Mouse (Mus musculus): ENCODE results near the gene Zfp316. TPM values are rescaled to one million over a fixed set of nuclear protein-coding genes. Genes with fewer than 3 reads are reported as not detected.

The Zfp316 gene
- 1 to 10 TPM; 5.0 to 6.3 TPM for total RNA-seq (2021)

- intact Hi-C loops (cut with DNase I), result no loop called here
- DNase-seq, result peak; percentile 74 to 76
These were observed at the start of gene Zfp316 for GRCm38 (mm10) chr5:143269363-143270150. Gene Zfp316 (minus strand): TSS chr5:143270022.

- DNase-seq, result no peak
- intact Hi-C loops (cut with DNase I), result no loop called here
These were observed 47.4 kb upstream of the Zfp316 start for GRCm38 (mm10) chr5:143317288-143317610.

- intact Hi-C loops (cut with DNase I), result no loop called here
These were observed 46.9 kb upstream of the Zfp316 start for GRCm38 (mm10) chr5:143316605-143317287.

GRCm38 (mm10) chr5:143315514-143315888 is 45.7 kb upstream of the Zfp316 start:
- DNase-seq, result no peak
- intact Hi-C loops (cut with DNase I), result no loop called here

More at GRCm38 (mm10) chr5:143316605-143317287, 46.9 kb upstream of the Zfp316 start:
- no peak for DNase-seq

GRCm38 (mm10) chr5:143314730-143315513 is 45.1 kb upstream of the Zfp316 start, which contains the start of gene E130309D02Rik:
Gene E130309D02Rik (minus strand): TSS chr5:143315360.
- peak; percentile 91 to 93 for DNase-seq
- intact Hi-C loops (cut with DNase I), result no loop called here

- intact Hi-C loops (cut with DNase I), result no loop called here
- DNase-seq, result no peak
These were observed 44.4 kb upstream of the Zfp316 start for GRCm38 (mm10) chr5:143314183-143314729.

- intact Hi-C loops (cut with DNase I), result no loop called here
These were observed 42.1 kb upstream of the Zfp316 start for GRCm38 (mm10) chr5:143311886-143312285.

GRCm38 (mm10) chr5:143309916-143310315 is 40.1 kb upstream of the Zfp316 start:
- intact Hi-C loops (cut with DNase I), result loop anchor here (10.0 kb wide), 1 partner anchor 375 kb away; no protein-coding TSS in a partner anchor
- no peak for DNase-seq

More at GRCm38 (mm10) chr5:143311886-143312285, 42.1 kb upstream of the Zfp316 start:
- peak; percentile 67 to 87 for DNase-seq

GRCm38 (mm10) chr5:143308825-143309224 is 39.0 kb upstream of the Zfp316 start:
- peak; percentile 58 to 78 for DNase-seq
- intact Hi-C loops (cut with DNase I), result loop anchor here (10.0 kb wide), 1 partner anchor 374 kb away; no protein-coding TSS in a partner anchor

- no peak for DNase-seq
- intact Hi-C loops (cut with DNase I), result loop anchor here (10.0 kb wide), 1 partner anchor 369 kb away; no protein-coding TSS in a partner anchor
These were observed 34.4 kb upstream of the Zfp316 start for GRCm38 (mm10) chr5:143304251-143304650.

- intact Hi-C loops (cut with DNase I), result loop anchor here (10.0 kb wide), 1 partner anchor 366 kb away; no protein-coding TSS in a partner anchor
These were observed 31.5 kb upstream of the Zfp316 start for GRCm38 (mm10) chr5:143301296-143301695.

GRCm38 (mm10) chr5:143299686-143300085 is 29.9 kb upstream of the Zfp316 start:
- DNase-seq, result peak in 1 of 2 experiments; percentile 64
- intact Hi-C loops (cut with DNase I), result loop anchor here (10.0 kb wide), 2 partner anchors 365 to 435 kb away; no protein-coding TSS in a partner anchor

More at GRCm38 (mm10) chr5:143301296-143301695, 31.5 kb upstream of the Zfp316 start:
- no peak for DNase-seq

GRCm38 (mm10) chr5:143298391-143298790 is 28.6 kb upstream of the Zfp316 start:
- DNase-seq, result no peak
- intact Hi-C loops (cut with DNase I), result loop anchor here (10.0 kb wide), 1 partner anchor 434 kb away; no protein-coding TSS in a partner anchor

- intact Hi-C loops (cut with DNase I), result loop anchor here (10.0 kb wide), 1 partner anchor 433 kb away; no protein-coding TSS in a partner anchor
- DNase-seq, result peak in 1 of 2 experiments; percentile 35
These were observed 28.2 kb upstream of the Zfp316 start for GRCm38 (mm10) chr5:143297986-143298385.

- intact Hi-C loops (cut with DNase I), result loop anchor here (10.0 kb wide), 1 partner anchor 431 kb away; no protein-coding TSS in a partner anchor
- DNase-seq, result no peak
These were observed 25.5 kb upstream of the Zfp316 start for GRCm38 (mm10) chr5:143295330-143295729.

GRCm38 (mm10) chr5:143294862-143295261 is 25.0 kb upstream of the Zfp316 start:
- no peak for DNase-seq
- intact Hi-C loops (cut with DNase I), result loop anchor here (10.0 kb wide), 1 partner anchor 430 kb away; no protein-coding TSS in a partner anchor

GRCm38 (mm10) chr5:143293404-143293803 is 23.6 kb upstream of the Zfp316 start, which contains the start of gene Zfp853:
Gene Zfp853 (minus strand): TSS chr5:143293623.
- DNase-seq, result peak in 1 of 2 experiments; percentile 31
- intact Hi-C loops (cut with DNase I), result loop anchor here (10.0 kb wide), 1 partner anchor 429 kb away; no protein-coding TSS in a partner anchor

GRCm38 (mm10) chr5:143292879-143293278 is 23.1 kb upstream of the Zfp316 start:
- DNase-seq, result no peak
- intact Hi-C loops (cut with DNase I), result loop anchor here (10.0 kb wide), 1 partner anchor 428 kb away; no protein-coding TSS in a partner anchor

GRCm38 (mm10) chr5:143289299-143289698 is 19.5 kb upstream of the Zfp316 start:
- intact Hi-C loops (cut with DNase I), result no loop called here
- no peak for DNase-seq

All from heart, postnatal 10 days (tissue).